Mouse (Mus musculus): Measurements from ENCODE around the gene Syn3. TPM values are rescaled to one million over a fixed set of nuclear protein-coding genes. Genes with fewer than 3 reads are reported as not detected.
A peak's percentile ranks its signal among the peaks of the same experiment; 100 is the strongest.

Gene Syn3
- polyA plus RNA-seq, 1 experiment from 2014 or later, result 4.0 TPM

GRCm38 (mm10) chr10:86161783-86162271 is 336.9 kb downstream of the Syn3 start:
- Histone ChIP-seq H3K4me1 (ENCODE audit: control insufficient read depth, insufficient read depth, low read length) (peaks cover 2% of the 10 kb centered on the region), H3K9me3 (replicated peaks; ENCODE audit: control insufficient read depth, low read length) (no peaks in the 10 kb centered on the region), H3K27ac (ENCODE audit: low read length) (no peak overlapping the region), H3K36me3 (ENCODE audit: control insufficient read depth, insufficient read depth, low read length) (no peaks in the 10 kb centered on the region), H3K4me2 (ENCODE audit: low read depth, low read length) (no peak overlapping the region), H3K4me3 (replicated peaks; ENCODE audit: low read length) (no peak overlapping the region), H3K9ac (ENCODE audit: low read length) (no peak overlapping the region), H3K27me3 (ENCODE audit: control insufficient read depth, insufficient read depth, low read length) (no peaks in the 10 kb centered on the region)
- no peak for ATAC-seq (ENCODE audit: insufficient read depth, low FRiP score)
- 54% methylated on average over 6 of the region's 6 CpGs for WGBS

GRCm38 (mm10) chr10:86158198-86158899 is 340.3 kb downstream of the Syn3 start:
- ATAC-seq (ENCODE audit: insufficient read depth, low FRiP score), result no peak
- Histone ChIP-seq H3K36me3 (ENCODE audit: control insufficient read depth, insufficient read depth, low read length) (no peaks in the 10 kb centered on the region), H3K9ac (ENCODE audit: low read length) (no peak overlapping the region), H3K9me3 (replicated peaks; ENCODE audit: control insufficient read depth, low read length) (no peaks in the 10 kb centered on the region), H3K4me3 (replicated peaks; ENCODE audit: low read length) (no peak overlapping the region), H3K27ac (ENCODE audit: low read length) (no peak overlapping the region), H3K27me3 (ENCODE audit: control insufficient read depth, insufficient read depth, low read length) (no peaks in the 10 kb centered on the region), H3K4me2 (ENCODE audit: low read depth, low read length) (no peak overlapping the region), H3K4me1 (ENCODE audit: control insufficient read depth, insufficient read depth, low read length) (no peaks in the 10 kb centered on the region; the same call in 1 of the 2 replicates)
- 76% methylated on average over 8 of the region's 8 CpGs for WGBS

- H3K4me1 ChIP-seq (ENCODE audit: control insufficient read depth, insufficient read depth, low read length), result peaks cover 3% of the 10 kb centered on the region; the same call in 1 of the 2 replicates
- no peaks in the 10 kb centered on the region for H3K36me3 ChIP-seq (ENCODE audit: control insufficient read depth, insufficient read depth, low read length)
- H3K27ac ChIP-seq (ENCODE audit: low read length), result no peak overlapping the region
- ATAC-seq (ENCODE audit: insufficient read depth, low FRiP score), result no peak
- no peaks in the 10 kb centered on the region for H3K9me3 ChIP-seq (replicated peaks; ENCODE audit: control insufficient read depth, low read length)
- H3K4me2 ChIP-seq (ENCODE audit: low read depth, low read length), result no peak overlapping the region
- H3K4me3 ChIP-seq (replicated peaks; ENCODE audit: low read length), result no peak overlapping the region
- WGBS, result 47% methylated on average over 3 of the region's 3 CpGs
- no peak overlapping the region for H3K9ac ChIP-seq (ENCODE audit: low read length)
- H3K27me3 ChIP-seq (ENCODE audit: control insufficient read depth, insufficient read depth, low read length), result no peaks in the 10 kb centered on the region
Measured at GRCm38 (mm10) chr10:86155344-86155743, 343.4 kb downstream of the Syn3 start.

GRCm38 (mm10) chr10:86153221-86153620 is 345.5 kb downstream of the Syn3 start:
- H3K9ac ChIP-seq (ENCODE audit: low read length), result no peak overlapping the region
- no peak overlapping the region for H3K4me2 ChIP-seq (ENCODE audit: low read depth, low read length)
- no peaks in the 10 kb centered on the region for H3K9me3 ChIP-seq (replicated peaks; ENCODE audit: control insufficient read depth, low read length)
- peaks cover 6% of the 10 kb centered on the region; the same call in 1 of the 2 replicates for H3K4me1 ChIP-seq (ENCODE audit: control insufficient read depth, insufficient read depth, low read length)
- H3K27me3 ChIP-seq (ENCODE audit: control insufficient read depth, insufficient read depth, low read length), result no peaks in the 10 kb centered on the region
- H3K4me3 ChIP-seq (replicated peaks; ENCODE audit: low read length), result no peak overlapping the region
- no peaks in the 10 kb centered on the region for H3K36me3 ChIP-seq (ENCODE audit: control insufficient read depth, insufficient read depth, low read length)
- no peak overlapping the region for H3K27ac ChIP-seq (ENCODE audit: low read length)
- no peak for ATAC-seq (ENCODE audit: insufficient read depth, low FRiP score)

DNA sequence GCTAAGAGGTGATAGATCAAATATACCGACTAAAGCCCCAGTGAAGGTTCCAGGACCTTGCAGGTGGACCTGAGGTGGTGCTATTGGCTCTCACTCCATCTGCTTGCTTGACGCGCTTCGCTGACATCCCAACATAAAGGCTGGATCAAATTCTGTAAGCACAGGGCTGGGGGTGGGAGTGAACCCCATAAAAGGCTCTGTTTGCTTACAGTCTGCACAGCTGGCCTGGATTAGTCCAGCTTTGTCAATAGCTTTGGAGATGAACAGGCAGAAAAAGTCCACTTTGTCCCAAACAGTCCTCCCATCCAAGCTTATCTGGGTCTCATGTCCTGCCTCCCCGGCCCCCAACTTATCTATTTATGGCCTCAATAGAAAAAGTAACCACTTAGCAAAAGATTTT is 347.3 kb downstream of the Syn3 start:
- no peak overlapping the region for H3K4me3 ChIP-seq (replicated peaks; ENCODE audit: low read length)
- no peak overlapping the region for H3K9ac ChIP-seq (ENCODE audit: low read length)
- ATAC-seq (ENCODE audit: insufficient read depth, low FRiP score), result peak; percentile 61; the same call in 1 of the 2 replicates
- no peaks in the 10 kb centered on the region for H3K36me3 ChIP-seq (ENCODE audit: control insufficient read depth, insufficient read depth, low read length)
- 41% methylated on average over 5 of the region's 5 CpGs for WGBS
- H3K27ac ChIP-seq (ENCODE audit: low read length), result peak overlapping the region; percentile 33; the same call in 1 of the 2 replicates
- H3K27me3 ChIP-seq (ENCODE audit: control insufficient read depth, insufficient read depth, low read length), result no peaks in the 10 kb centered on the region
- H3K4me1 ChIP-seq (ENCODE audit: control insufficient read depth, insufficient read depth, low read length), result peaks cover 6% of the 10 kb centered on the region; the same call in 1 of the 2 replicates
- H3K9me3 ChIP-seq (replicated peaks; ENCODE audit: control insufficient read depth, low read length), result no peaks in the 10 kb centered on the region
- H3K4me2 ChIP-seq (ENCODE audit: low read depth, low read length), result no peak overlapping the region

DNA sequence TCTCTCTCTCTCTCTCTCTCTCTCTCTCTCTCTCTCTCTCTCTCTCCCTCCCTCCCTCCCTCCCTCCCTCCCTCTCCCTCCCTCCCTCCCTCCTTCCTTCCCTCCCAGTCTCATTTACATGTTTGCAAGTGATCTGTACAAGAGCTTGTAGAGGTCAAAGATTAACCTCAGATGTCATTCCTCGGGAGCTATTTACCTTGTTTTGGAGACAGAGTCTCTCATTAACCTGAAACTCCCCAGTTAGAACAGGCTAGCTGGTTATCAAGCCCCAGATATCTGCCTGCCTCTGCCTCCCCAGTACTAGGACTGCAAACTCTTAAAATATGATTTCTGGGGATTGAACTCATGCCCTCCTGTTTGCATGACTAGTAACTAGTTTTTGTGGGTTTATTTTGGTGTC is 348.6 kb downstream of the Syn3 start:
- WGBS, result 50% methylated on average over 1 of the region's 1 CpGs
- Histone ChIP-seq H3K4me3 (replicated peaks; ENCODE audit: low read length) (no peak overlapping the region), H3K9me3 (replicated peaks; ENCODE audit: control insufficient read depth, low read length) (no peaks in the 10 kb centered on the region)

DNA sequence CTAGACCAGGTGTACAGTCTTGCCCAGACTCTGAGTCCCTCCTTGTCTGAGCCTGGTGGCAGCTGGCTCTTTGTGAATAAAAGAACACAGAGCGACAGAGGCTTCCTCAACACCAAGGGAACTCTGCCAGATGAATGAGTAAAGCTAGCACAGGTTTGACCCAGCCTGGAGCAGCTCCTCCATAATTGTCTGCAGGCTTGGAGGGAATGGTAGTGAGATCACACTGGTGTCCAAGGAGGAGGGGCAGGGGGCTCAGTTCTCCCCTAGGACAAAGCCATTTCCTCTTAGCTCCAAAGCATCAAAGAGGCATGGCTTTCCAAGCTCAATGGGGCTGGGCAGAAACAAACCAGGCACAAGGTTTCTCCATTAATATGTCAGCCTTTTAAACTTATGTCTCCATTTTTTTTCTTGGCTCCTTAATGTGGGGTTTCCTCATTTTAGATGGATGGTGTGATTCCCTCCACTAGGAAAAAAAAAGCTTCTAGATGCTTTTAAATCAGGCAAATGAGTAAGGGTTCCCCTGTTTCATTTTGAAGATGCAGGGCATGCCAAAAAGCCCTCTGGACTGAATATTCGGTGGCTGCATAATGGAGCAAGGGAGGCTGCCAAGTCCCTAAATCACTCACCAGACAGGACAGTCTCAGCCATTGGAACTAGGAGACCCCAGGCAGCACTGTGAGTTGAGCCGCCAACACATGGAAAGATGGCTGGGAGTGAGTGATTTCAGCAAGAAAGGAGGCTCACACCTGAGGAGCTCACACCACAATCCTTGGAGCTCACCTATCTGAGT is 349.5 kb downstream of the Syn3 start:
- WGBS, result 43% methylated on average over 3 of the region's 3 CpGs
- Histone ChIP-seq H3K27ac (ENCODE audit: low read length) (no peak overlapping the region), H3K4me2 (ENCODE audit: low read depth, low read length) (no peak overlapping the region), H3K9me3 (replicated peaks; ENCODE audit: control insufficient read depth, low read length) (no peaks in the 10 kb centered on the region), H3K4me1 (ENCODE audit: control insufficient read depth, insufficient read depth, low read length) (peaks cover 6% of the 10 kb centered on the region; the same call in 1 of the 2 replicates), H3K4me3 (replicated peaks; ENCODE audit: low read length) (no peak overlapping the region), H3K36me3 (ENCODE audit: control insufficient read depth, insufficient read depth, low read length) (no peaks in the 10 kb centered on the region), H3K27me3 (ENCODE audit: control insufficient read depth, insufficient read depth, low read length) (no peaks in the 10 kb centered on the region), H3K9ac (ENCODE audit: low read length) (no peak overlapping the region)
- ATAC-seq (ENCODE audit: insufficient read depth, low FRiP score), result 0 out of 2 replicates have a peak, but pooled peaks have one; percentile 17

More for the DNA sequence above, 348.6 kb downstream of the Syn3 start:
- ATAC-seq (ENCODE audit: insufficient read depth, low FRiP score), result no peak
- Histone ChIP-seq H3K4me1 (ENCODE audit: control insufficient read depth, insufficient read depth, low read length) (peaks cover 6% of the 10 kb centered on the region; the same call in 1 of the 2 replicates), H3K4me2 (ENCODE audit: low read depth, low read length) (no peak overlapping the region), H3K27me3 (ENCODE audit: control insufficient read depth, insufficient read depth, low read length) (no peaks in the 10 kb centered on the region), H3K36me3 (ENCODE audit: control insufficient read depth, insufficient read depth, low read length) (no peaks in the 10 kb centered on the region), H3K27ac (ENCODE audit: low read length) (no peak overlapping the region), H3K9ac (ENCODE audit: low read length) (no peak overlapping the region)

DNA sequence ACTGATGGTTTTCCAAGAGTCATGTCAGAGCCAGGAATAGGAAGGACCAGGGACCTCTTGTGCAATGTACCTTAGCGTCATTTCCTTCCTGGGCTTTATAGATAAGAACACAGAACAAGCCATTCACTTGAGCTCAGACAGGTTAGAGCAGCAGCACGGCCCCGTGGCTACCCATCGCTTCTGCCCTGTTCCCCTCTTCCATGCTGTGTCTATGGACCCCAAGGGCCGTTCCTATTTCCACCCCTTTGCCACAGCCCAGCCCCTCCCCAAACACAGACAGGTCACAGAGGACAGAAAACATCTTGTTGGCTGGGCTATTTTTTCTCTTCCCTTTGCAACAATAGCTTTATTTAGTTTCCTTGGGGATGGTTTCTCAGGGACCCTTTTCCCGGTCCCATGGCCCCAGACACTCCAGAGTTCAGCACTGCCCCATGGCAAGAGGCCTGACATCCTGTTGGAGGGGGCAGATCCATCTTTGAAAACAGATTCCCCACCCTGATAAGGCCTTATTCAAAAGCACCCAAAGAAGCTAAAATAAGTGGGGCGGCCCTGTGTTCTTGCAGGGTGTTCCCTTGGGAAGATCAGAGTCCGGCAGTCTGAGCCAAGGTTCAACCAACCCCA is 359.5 kb downstream of the Syn3 start:
- H3K9ac ChIP-seq (ENCODE audit: low read length), result no peak overlapping the region
- no peak for ATAC-seq (ENCODE audit: insufficient read depth, low FRiP score)
- no peaks in the 10 kb centered on the region for H3K27me3 ChIP-seq (ENCODE audit: control insufficient read depth, insufficient read depth, low read length)
- H3K4me2 ChIP-seq (ENCODE audit: low read depth, low read length), result no peak overlapping the region
- WGBS, result 74% methylated on average over 8 of the region's 8 CpGs
- H3K9me3 ChIP-seq (replicated peaks; ENCODE audit: control insufficient read depth, low read length), result no peaks in the 10 kb centered on the region
- no peaks in the 10 kb centered on the region for H3K36me3 ChIP-seq (ENCODE audit: control insufficient read depth, insufficient read depth, low read length)
- H3K4me1 ChIP-seq (ENCODE audit: control insufficient read depth, insufficient read depth, low read length), result peaks cover 9% of the 10 kb centered on the region; the same call in 1 of the 2 replicates
- H3K4me3 ChIP-seq (replicated peaks; ENCODE audit: low read length), result no peak overlapping the region
- no peak overlapping the region for H3K27ac ChIP-seq (ENCODE audit: low read length)

All from stomach, embryonic 16.5 days (tissue).